19 mouse cellular contexts compared by ENCODE assay signal in the genomic region with DNA sequence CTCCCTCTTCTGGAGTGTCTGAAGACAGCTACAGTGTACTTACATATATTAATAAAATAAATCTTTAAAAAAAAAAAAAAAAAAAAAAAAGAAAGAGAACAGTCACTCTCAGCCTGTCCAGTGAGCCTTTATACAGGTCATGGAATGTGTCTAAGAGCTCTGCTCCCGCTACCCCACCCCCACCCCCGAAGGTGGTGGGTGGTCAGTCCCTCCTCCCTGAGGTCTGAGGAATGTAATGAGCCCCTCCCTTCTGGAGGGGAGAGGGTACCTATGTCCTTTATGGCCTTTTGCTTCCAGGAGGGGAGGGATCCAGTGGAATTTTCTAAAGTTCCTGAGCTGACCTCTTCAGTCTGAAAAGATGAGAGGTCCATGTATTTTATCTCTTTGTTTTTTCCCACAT.
"Had no signal": no experiment of that assay in that cellular context is flagged by ENCODE, and none has a peak within 500 bp of the region (broad histone marks: within the 10 kb centered on the region; RNA-seq: fewer than 3 reads in every experiment).

No protein-coding gene starts in this region.

- H3K9ac ChIP-seq: intestine, embryonic 15.5 days; kidney, embryonic 15.5 days; liver, embryonic 13.5 days; neural tube, embryonic 12.5 days; neural tube, embryonic 15.5 days had no signal

- H3K9me3 ChIP-seq: intestine, embryonic 15.5 days; kidney, embryonic 15.5 days; liver, embryonic 13.5 days; midbrain, embryonic 10.5 days; neural tube, embryonic 12.5 days; neural tube, embryonic 15.5 days had no signal

- ATAC-seq: intestine, embryonic 15.5 days had no signal

- H3K27me3 ChIP-seq: intestine, embryonic 15.5 days; kidney, embryonic 15.5 days; liver, embryonic 13.5 days; neural tube, embryonic 12.5 days; neural tube, embryonic 15.5 days had no signal

- H3K36me3 ChIP-seq: intestine, embryonic 15.5 days; kidney, embryonic 15.5 days; liver, embryonic 13.5 days; midbrain, embryonic 10.5 days; neural tube, embryonic 12.5 days; neural tube, embryonic 15.5 days had no signal

- H3K27ac ChIP-seq: intestine, embryonic 15.5 days; kidney, embryonic 15.5 days; liver, embryonic 13.5 days; macrophage; midbrain, embryonic 10.5 days; neural tube, embryonic 12.5 days; neural tube, embryonic 15.5 days had no signal

- H3K4me1 ChIP-seq: intestine, embryonic 15.5 days; kidney, embryonic 15.5 days; liver, embryonic 13.5 days; neural tube, embryonic 12.5 days had no signal

- H3K4me3 ChIP-seq: intestine, embryonic 15.5 days; kidney, embryonic 15.5 days; liver, embryonic 13.5 days; midbrain, embryonic 10.5 days; neural tube, embryonic 12.5 days; neural tube, embryonic 15.5 days had no signal

- H3K4me2 ChIP-seq: intestine, embryonic 15.5 days; kidney, embryonic 15.5 days; liver, embryonic 13.5 days; neural tube, embryonic 12.5 days; neural tube, embryonic 15.5 days had no signal

- DNase-seq: kidney, adult 11 months; kidney, adult 8-10 months; kidney, postnatal 14 days; kidney, postnatal 4 days; liver, embryonic 13.5 days; lung, adult 2 months; lung, postnatal 14 days; midbrain, embryonic 14.5 days; right cerebral cortex, adult 18-20 months; right cerebral cortex, postnatal 14 days; right cerebral cortex, postnatal 4 days; thymus, adult 18-20 months; thymus, postnatal 36 days had no signal
